Mouse (Mus musculus) embryo, embryonic 10 days (tissue): Measurements from ENCODE around the gene Kremen2.

ENCODE experiments used
- DNase-seq: peaks from one replicate; pipeline ENCODE4 v3.0.0-alpha.2; 2015; ENCODE audit warnings: low spot score

Kremen2 gene

DNA sequence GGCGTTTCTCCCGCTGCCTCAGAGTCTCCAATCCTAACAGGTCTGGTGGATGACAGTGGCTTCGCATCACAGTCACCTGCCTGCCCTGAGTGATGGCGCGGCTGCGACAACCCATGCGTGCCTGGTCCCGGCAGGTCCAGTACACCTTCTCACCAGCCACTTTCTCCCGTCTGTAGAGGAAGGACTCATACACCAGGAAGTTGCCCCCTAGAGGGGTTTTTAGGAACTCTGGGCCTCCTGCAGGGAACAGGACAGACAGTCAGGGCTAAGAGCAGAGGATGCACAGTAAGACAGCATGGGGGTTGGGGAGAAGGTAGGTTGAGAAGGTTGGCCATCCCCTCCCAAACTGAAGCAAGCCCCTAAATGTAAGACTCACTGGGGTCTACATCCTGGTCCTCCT lies 14.6 kb upstream of the Kremen2 start:
- DNase-seq = no peak

DNA sequence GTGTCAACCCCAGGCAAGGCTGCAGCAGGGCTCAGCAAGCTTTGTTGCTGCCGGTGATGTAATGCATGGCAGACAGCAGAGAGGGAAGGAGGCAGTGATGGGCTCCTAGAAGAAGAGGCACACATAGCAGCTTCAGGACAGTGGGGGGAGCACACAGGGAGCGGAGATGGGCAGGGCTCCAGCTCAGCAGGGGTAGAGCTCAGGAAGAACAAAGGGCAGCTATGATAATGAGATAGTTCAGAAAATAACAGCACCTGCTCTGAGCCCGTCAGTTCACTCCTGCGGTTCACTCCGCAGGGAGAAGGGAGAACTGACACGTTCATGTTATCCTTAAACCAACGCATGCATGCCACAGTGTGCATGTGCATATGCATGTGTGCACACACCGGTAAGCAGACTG lies 13.2 kb upstream of the Kremen2 start:
- no peak for DNase-seq

DNA sequence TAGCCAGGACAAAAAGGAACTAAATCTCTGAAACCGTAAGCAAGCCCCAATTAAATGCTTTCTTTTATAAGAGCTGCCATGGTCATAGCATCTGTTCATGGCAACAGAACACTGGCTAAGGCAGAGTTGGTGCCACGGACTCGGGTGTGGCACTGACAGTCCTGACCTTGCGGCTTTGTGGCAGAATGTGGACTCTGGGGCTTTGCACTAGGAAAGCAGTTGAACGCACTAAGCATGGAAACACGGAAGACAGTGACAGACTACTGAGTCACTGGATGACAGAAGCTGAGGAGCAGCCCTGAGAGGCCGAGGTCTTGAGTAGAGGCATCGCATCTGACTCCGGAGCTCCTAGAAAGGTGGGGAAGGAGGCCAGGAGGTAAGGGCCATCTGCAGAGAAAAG lies 11.9 kb upstream of the Kremen2 start:
- DNase-seq = no peak

DNA sequence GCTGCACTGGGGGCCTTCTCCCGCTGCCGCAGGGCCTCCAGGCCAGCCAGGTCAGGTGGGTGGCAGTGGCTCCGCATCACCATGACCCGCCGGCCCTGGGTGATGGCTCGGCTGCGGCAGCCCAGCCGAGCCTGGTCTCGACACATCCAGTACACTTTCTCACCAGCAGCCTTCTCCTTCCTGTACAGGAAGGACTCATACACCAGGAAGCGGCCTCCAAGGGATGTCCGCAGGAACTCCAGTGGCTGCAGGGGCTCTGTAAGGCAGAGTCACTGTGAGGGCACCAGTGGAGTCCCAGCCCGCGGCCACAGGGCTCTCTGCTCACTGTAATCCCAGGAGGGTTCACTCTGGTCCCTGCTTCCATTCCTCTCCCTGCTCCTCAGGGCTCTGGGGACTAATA lies 10.1 kb upstream of the Kremen2 start:
- DNase-seq = no peak

DNA sequence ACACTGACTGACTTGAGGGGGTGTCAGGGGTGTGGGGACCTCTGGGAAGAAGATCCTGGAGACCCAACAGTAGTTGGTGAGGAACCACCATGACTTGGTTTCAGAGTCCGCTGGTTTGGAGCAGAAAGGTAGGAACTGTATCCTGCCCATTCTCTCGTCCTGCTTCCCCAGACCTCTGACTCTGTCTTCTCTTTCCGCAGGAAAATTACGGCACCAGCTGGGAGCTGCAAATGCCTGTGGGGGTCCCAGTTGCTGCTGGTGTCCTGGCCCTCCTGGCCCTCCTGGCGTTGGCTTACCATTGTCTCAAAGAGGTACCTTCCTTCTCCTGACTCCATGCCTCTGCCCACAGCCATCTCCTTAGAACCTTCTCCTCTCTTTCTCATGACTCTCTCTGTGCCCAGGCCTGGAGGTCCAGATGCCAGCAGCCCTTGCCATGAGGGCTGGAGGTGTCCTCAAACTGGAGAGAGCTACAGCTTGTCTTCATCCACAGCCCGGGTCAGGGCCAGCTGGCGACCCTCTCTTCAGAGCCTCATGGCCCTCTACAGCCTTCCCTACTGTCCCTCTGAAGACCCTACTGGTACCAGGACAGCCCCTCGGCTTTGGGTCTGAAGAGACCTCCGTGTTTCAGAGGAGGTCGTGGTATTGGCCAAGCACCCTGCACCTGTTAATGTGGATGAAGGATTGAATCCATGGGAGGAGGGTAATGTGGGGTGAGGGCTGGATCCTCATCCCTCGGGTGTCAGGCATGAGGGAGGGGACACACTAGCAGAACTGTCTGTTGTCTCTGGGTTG lies 4.0 kb upstream of the Kremen2 start:
- no peak for DNase-seq

DNA sequence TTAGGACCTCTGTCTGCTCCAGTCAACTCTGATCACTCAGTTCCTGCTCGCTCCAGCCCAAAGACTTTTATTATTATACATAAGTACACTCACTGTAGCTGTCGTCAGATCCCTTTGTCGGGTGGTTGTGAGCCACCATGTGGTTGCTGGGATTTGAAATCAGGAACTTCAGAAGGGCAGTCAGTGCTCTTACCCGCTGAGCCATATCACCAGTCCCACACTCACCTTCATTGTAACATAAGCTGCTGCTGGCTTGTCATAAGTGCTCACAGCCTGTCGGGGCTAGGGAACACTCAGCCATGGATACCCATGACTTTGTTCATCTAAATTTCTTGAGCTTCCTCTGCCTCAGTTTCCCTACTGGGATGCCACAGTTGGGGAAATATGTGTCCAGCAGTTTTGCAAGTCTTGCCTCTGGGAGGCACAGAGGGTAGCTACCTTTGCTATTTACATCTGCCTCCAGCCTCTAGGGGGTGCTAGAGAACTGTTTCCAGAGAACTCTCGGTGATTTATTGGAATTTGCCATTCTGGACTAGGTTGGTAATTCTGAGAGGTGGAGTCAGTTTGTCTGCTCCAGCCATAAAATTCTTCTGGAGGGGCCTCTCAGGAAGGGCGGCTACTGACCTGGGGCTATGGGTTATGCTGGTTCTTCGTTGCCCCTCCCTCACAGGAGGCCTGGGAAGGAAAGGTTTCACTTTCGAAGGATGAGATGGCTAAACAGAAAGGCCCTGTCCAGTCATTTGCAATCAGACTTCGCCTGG lies 3.2 kb upstream of the Kremen2 start:
- DNase-seq = peak; percentile 84

DNA sequence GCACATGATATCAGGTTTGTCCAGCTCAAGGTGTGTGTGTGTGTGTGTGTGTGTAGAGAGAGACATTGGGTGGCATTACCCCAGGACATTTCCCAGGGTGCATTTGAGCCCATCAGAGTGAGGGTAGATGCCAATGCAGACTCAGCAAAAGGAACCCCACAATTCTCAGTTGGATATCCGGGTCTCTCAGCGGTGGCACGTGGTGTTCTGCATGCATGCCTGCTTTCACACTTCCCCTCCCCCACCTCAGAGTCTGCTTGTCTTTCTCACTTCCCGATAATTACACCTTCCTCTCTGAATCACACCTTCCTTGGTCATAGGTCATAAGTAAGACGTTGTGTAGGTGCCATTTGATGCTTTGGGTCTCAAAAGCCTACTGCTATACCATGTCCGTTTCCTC lies 2.4 kb upstream of the Kremen2 start:
- DNase-seq = no peak

DNA sequence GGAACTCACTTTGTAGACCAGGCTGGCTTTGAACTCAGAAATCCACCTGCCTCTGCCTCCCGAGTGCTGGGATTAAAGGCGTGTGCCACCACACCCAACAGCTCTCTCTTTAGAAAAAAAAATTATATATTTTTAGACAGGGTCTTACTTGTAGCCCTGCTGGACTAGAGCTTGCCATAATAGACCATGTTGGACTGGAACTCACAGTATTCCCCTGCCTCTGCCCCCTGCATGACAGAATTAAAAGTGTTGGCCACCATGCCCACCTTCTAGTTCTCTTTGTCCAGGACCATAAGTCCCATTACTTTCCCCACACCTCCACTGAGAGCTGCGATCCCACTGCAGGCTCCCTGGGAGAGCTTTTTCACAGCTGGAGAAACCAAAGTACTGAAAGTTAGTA lies 1.8 kb upstream of the Kremen2 start:
- DNase-seq = no peak

DNA sequence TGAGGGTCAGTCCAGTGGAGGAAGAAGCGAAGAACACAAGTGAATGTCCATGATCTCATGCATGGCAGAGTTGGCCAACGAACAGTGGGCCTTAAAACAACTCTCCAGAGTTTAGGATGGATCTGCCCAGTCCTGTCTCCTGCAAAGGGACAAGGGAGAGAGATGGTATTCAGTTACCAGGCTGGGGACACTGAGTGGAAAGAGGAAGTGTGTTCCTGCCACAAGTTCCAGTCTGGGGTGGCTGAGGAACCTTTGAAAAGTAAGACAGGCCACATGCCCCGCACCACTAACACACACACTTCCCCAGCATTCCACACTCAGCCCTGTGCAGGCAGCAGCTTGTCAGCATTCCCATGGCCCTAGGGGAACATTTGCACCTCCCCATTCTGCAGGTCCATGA lies 1.1 kb upstream of the Kremen2 start:
- DNase-seq = peak; percentile 4

DNA sequence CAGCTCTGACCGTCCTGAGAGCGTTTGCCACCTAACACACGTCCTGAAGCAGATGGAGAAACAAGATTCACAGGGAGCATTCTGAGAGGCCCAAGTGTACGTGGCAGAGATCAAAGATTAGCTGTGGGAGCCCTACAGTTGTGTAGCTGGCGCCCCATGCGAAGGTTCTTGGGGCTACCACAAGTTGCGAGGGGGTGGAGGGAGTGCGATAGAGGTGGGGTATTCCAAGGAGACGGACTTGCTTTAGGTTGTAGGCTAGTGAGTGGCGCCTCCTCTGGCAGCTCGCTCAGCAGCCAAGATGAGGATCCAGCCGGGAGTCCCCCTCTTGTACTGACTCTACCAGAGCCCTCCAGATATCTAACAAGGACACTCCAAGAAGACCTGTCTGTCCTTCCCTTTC lies 678 bp upstream of the Kremen2 start:
- DNase-seq = peak; percentile 35

DNA sequence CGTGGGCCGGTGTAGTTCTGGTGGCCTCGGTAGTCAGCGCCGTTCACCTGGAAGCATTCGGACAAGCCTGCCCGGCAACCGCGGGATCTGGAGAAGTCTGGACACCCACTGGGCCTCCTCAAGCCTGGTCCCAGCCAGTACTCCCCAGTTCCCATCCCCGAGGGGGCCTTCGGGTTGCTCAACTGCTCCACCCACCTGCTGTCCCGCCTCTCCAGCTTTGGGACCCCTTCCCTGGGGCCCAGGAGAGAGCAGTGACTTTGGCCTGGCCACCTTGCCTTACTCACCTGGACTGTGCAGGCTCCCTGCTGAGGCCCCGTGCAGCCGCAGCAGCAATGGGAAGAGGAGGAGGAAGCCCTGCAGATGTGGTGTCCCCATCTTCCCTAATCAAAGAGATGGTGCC lies 982 bp downstream of the Kremen2 start:
- DNase-seq = peak; percentile 5

DNA sequence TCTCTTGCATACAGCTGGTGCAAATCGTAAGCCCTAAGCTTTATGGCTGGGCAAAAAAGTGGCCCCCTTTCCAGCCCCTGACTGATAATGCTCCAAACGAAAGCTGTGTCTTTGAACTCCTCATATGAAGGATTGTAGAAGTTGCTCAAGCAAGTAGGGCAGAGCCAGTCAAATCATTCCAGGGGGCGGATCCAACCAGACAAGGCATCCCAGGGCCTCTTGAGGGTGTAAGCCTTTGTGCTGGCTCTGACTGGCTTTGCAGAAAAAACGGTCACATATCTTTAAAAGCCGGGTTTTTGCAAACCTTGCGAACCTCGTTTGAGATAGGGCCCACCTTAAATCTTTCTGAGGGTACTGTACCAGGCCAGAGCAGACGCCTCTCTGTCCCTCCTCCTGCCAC lies 1.6 kb downstream of the Kremen2 start:
- peak; percentile 5 for DNase-seq

DNA sequence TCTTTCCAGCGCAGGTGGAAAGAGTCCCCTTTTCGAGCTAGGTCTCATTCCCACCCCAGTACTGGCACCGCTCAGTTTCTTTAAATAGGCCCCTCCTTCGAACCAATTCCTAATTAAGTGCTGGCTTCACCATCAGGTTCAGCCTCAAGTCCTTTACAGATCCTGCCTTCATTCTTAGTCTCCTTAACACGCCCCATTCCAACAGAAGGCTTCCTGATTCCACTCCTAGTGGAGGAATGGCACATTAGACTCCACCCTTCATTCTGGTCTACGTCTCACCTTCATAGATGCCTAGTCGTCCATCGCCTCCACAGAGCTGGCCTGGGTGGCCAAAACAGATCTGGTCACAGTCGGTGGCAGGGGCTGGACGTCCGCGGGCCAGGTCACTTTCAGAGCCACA lies 2.7 kb downstream of the Kremen2 start:
- DNase-seq = peak; percentile 3

DNA sequence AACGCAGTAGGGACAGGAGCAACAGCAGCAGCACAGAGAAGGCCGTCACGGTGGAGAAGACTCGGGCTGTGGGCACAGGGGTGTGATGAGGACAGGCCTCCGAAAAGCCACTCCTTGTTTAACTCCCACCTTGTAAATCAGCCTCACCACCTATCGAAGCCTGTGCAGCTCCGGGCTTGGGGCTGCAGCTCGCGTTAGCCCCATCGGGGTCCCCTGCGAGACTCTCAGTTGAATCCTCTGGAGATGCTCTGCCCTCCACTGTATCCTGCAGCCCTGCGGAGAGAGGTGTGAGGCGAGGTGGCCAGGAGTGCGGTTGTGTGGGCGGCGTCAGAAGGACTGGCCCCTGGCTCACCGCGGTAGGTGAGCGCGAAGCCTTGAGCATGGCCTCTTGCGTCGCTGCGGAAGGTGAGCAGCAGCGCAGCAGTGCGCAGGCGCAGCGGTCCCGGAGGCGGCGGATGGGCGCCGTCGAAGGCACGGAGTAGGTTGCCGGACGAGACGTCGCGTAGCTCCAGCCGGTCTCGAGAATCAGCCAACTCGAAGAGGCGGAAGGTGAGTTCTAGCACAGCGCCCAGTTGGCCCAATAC lies 3.3 kb downstream of the Kremen2 start:
- peak; percentile 57 for DNase-seq

DNA sequence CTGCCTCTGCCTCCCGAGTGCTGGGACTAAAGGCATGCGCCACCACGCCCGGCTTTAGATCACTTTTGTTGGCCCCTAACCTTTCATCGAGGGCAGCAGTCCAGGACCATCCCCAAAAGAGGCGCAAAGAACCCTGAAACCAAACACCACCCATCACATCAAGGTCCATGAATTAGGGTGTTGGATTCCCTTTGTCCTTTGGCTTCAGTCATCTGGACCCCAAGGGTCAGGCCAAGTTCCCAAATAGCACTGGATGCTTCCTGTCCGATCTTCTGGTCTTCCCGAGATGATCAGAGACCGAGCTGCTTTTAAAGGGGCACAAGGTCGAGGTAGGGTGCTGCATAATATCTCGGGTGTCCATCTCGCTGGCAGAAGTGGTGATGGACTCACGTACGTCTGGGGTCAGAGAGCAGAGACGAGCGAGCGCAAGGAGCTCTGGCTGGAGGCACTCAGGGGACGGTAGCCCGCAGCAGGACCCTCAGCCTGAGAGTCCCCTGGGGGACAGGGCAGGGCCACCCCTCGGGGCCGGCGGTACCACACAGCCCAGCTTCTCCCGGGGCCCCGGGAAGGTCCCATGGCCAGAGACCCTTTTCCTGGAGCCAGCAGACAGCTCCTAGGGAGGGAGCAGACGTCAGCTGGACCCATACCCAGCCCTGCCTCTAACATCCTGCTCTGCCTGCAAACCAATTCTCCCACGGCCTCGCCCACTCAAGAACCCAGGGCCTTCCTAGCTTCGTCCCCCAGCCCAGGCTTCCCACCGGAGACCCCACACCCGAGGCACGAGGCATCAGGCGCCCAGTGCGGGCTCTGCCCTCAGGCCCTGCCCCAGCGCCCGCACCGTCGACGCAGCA lies 4.0 kb downstream of the Kremen2 start:
- no peak for DNase-seq

DNA sequence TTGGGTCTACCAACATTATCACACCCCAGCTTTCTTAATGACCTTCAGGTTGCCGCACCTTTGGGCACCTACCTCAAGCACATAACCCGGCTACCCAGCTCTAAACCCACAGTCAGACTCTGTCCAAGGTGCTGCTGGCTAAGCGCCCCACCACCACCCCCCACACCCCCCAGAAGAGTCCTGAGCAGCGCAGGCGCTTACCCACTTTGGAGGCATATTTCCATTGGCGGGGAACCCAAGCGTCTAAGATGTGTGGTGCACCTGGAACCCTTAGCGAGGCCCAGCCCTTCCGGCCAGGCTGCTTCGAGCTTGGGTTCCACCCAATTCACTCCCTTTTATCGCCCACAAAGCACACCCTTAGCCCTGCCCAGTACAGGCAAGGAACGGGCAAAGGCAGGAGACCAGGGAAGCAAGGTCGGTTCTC lies 5.0 kb downstream of the Kremen2 start, which contains the start of gene Paqr4:
Gene Paqr4, minus strand, starts transcription at position 270 of the 424 bp plus-strand sequence.
- DNase-seq = no peak

DNA sequence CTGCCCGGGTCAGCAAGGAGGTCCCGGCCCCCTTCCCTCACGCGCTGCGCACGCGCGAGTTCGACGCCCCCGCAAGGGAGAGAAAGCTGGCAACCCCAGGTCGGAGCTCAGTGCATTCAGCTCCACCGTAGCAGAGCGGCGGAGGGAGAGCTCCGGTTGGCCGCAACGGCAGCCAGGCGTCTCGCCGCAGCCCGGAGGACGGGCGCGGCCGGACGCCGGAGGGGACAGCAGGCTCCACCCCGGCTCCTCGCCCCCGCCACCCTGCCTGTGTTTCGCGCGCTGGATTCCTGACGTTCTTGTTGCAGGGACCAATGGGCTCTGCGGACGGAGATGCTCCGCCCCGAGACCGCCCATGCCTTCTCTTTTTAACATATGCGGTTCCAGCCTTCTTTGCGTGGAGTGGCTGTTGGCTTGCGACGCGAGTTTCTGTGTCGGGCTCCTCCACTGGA lies 5.5 kb downstream of the Kremen2 start:
- peak; percentile 94 for DNase-seq

DNA sequence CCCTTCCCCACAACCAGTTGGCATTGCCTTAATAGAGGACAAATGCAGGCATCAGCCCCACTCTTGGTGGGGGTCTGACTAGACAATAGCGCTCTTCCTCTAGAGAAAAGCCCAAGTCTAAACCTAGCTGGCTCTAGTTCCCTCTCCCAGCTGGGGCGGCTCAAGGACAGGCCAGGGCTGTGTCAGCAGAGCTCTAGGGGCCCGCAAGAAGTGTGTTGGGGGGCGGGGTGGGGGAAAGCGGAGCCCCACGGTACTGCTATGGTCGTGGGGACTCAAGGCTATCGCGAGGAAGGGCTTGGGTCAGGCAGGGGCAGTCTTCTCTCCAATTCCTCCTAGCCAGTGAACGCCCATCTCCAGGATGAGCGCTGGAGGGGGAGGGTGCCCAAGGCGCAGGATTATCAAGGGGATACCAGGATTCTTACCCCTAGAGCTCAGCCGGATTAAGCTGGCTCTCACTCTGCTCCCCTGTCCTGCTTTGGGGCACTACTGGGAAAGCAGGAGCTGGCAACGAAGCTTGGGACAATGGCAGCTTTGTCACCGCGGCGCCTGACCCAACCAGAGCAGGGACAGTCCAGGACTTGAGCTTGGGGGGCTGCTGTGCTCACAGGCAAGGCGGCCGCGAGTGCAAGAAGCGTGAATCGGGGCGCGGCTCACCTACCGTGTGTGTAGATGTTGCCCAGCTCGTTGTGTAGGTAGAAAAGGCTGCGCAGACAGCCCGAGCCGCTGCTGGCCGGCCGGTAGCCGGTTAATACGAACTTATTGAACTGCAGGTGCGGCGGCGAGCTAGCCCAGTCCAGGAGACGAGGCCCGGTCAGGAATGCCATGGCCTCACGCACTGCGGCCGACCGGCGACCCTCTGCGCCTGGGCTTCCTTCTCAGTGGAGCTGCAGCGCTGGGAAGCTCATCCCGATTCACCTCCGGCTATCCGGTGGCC lies 6.2 kb downstream of the Kremen2 start:
- DNase-seq = peak; percentile 51

DNA sequence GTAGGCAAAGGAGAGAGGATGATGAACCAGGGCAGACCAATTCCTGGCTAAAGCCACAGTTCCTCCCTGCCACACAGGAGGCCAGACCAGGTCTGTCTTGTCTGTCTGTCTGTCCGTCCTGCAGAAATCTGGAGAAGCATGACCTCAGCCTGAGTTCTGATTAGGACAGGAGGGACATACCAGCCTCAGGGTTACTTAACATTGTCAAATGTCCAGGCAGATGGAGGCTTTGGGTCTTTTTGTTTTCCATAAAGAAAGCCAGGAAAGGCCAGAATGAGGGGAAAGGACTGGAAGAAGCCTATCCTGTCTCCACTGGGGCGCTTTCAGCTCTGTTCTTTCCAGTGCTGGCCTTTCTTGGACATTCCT lies 6.8 kb downstream of the Kremen2 start:
- DNase-seq = no peak

DNA sequence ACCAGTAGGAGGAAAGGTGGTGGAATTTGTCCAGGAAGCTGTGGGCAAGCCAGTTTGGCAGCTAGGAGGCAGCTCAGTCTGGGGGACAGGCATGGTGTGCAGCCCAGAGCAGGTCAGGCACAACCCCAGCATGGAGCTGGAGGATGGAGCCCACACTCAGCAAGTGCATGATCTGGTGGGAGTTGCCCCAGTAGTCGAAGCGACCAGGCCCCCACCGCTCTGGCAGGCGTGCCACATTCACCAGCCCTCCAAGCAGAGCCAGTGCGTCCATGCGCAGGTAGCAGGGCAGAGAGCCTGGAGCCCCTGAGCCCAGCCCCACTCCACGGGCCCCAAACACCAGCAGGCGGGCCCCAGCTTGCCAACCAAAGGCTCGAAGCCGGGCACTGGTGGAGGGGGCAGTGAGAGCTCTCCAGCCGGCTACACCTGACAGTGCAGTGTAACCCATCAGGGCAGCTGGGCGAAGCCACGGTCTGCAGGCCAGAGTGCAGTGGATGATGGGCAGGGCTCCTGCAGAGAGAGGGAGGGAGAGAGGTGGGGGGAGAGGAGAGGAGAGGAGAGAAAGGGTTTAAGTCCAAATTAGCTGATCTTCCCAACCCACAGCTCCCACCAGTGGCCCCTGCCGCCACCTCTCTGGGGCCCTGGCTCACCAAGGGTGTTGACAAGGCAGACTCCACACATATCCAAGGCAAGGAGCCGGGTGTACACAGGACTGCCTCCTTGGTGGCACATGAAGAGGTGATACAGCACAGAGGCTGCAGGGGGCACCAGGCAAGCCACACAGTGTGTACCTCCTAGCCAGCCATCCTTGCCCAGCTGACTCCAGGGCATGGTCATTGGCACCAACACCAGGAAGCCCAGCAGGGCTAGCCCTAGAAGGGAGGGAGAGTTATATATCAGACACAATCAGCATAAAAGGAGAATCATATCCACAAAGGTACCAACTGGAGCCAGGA lies 7.9 kb downstream of the Kremen2 start:
- DNase-seq = no peak
